Mouse (Mus musculus): ENCODE data around the gene Parvg. TPM values are rescaled to one million over a fixed set of nuclear protein-coding genes. Genes with fewer than 3 reads are reported as not detected.

Gene Parvg
- polyA plus RNA-seq, 1 experiment: 0.39 TPM

DNA sequence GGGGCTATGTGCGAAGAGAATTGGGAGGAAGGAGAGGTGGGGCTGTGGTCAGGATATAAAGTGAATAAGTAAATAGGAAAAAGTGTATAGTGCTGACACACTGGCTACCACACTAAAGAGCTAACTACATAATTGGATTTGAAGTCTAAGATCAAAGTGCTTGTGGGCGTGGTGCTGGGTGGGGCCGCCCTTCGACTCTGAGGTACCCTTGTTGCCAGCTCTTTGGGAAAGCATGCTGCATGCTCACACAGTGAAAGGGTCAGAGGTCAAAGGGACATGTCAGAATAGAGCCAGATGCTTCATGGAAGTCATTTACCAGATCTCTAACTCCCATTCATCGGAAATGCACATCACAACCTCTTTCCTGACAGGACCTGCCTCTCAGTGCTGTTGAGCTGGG is 49.0 kb downstream of the Parvg start:
- Histone ChIP-seq H3K27ac (ENCODE audit: insufficient read depth, low read length) (no peak overlapping the region), H3K4me1 (ENCODE audit: control insufficient read depth, insufficient read depth, low read length) (no peaks in the 10 kb centered on the region), H3K4me3 (ENCODE audit: insufficient read depth, low read length) (no peak overlapping the region)
- TF ChIP-seq CTCF (IDR thresholded peaks at IDR 0.05; ENCODE audit: borderline replicate concordance, insufficient read depth, low read length): no peak
- TF ChIP-seq POLR2A (IDR thresholded peaks at IDR 0.05; ENCODE audit: low read depth, low read length): no peak

DNA sequence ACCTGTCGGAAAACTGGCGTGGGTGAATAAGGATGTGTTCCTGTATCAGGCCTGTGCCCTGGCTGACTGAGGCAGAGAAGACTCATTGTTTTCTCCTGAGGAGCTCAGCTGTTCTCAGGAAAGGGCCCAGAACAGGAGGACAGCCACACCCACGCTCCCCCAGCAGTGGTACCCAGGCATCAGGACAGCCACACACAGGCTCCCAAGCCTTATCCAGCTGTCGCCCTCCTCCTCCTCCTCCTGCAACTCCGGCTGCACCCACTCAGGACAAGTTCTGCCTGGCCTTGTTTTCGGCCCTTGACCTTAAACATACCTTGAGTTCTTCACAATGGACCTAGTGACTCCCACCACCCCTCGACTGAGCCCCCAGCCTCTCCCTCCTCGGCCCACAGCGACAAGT is 54.9 kb downstream of the Parvg start:
- no peak overlapping the region for H3K4me3 ChIP-seq (ENCODE audit: insufficient read depth, low read length)
- no peak overlapping the region for H3K27ac ChIP-seq (ENCODE audit: insufficient read depth, low read length)
- TF ChIP-seq POLR2A (IDR thresholded peaks at IDR 0.05; ENCODE audit: low read depth, low read length) (no peak), CTCF (IDR thresholded peaks at IDR 0.05; ENCODE audit: borderline replicate concordance, insufficient read depth, low read length) (no peak)
- no peaks in the 10 kb centered on the region for H3K4me1 ChIP-seq (ENCODE audit: control insufficient read depth, insufficient read depth, low read length)

DNA sequence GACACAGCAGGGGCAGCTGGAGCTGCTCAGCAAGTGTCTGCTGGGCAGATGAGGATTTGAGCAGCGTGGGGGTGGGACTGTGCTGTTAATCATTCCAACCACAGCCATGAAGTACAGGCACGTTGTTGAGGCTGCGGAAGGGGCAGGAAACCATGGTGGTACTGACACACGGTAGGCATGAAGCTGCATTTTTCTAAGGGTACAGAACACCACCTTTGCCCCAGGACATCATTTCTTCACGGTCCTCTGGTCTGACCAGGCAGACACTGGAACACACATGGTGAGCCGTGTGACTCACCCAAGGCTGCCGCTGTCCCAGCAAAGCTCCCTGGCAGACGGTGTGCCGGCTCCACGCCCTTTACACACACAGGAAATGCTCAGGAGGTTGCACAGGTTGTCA is 56.4 kb downstream of the Parvg start:
- Histone ChIP-seq H3K4me3 (ENCODE audit: insufficient read depth, low read length) (no peak overlapping the region), H3K4me1 (ENCODE audit: control insufficient read depth, insufficient read depth, low read length) (no peaks in the 10 kb centered on the region), H3K27ac (ENCODE audit: insufficient read depth, low read length) (no peak overlapping the region)
- TF ChIP-seq CTCF (IDR thresholded peaks at IDR 0.05; ENCODE audit: borderline replicate concordance, insufficient read depth, low read length) (no peak), POLR2A (IDR thresholded peaks at IDR 0.05; ENCODE audit: low read depth, low read length) (no peak)

DNA sequence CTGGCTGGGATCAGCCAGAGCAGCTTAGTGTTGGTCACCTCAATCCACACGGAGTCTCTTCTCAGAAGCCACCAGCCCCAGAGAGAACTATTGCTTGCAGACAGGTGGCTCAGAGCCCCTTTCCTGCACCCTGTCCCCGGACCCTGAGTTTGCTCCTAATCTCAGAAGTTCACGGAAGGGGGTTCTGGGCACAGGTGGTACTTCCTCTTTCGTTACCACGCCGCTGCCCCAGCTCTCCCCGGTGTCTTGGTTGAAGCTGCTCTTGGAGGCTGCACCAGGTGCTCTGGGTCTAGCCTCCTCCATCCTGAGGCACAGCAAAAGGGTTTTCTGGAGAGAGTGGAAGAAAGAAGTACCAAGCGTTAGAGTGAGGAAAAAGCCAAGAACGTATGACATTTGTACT is 60.2 kb downstream of the Parvg start:
- H3K4me3 ChIP-seq (ENCODE audit: insufficient read depth, low read length): no peak overlapping the region
- TF ChIP-seq CTCF (IDR thresholded peaks at IDR 0.05; ENCODE audit: borderline replicate concordance, insufficient read depth, low read length): no peak
- no peak for TF ChIP-seq POLR2A (IDR thresholded peaks at IDR 0.05; ENCODE audit: low read depth, low read length)
- H3K27ac ChIP-seq (ENCODE audit: insufficient read depth, low read length): no peak overlapping the region
- no peaks in the 10 kb centered on the region for H3K4me1 ChIP-seq (ENCODE audit: control insufficient read depth, insufficient read depth, low read length)

DNA sequence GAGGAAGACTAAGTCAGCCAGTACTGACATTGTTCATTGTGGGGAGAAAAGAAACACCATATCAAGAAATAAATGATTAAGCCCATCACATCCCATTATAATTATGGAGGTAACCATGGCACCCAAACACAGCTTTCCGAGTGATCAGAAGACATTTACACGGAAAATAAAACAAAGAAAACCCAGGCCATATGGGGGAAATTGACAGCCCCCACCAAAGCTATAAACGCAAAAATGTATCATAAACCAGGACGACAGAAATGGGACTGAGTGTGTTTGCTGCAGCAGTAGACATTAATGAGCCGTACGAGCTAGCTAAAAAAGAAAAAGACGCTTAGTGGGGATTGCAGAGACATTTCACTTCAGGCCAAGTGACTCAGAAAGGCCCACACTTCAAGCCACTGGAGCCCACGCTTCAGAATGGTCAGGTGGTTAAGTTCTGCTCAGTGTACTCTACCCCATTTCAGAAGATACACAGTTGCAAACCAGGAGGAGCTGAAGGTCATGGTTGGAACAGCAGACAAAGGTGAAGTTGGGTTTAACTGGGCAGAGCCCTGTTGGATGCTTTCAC is 62.3 kb downstream of the Parvg start:
- no peaks in the 10 kb centered on the region for H3K4me1 ChIP-seq (ENCODE audit: control insufficient read depth, insufficient read depth, low read length)
- no peak for TF ChIP-seq POLR2A (IDR thresholded peaks at IDR 0.05; ENCODE audit: low read depth, low read length)
- no peak for TF ChIP-seq CTCF (IDR thresholded peaks at IDR 0.05; ENCODE audit: borderline replicate concordance, insufficient read depth, low read length)
- no peak overlapping the region for H3K4me3 ChIP-seq (ENCODE audit: insufficient read depth, low read length)
- H3K27ac ChIP-seq (ENCODE audit: insufficient read depth, low read length): no peak overlapping the region

DNA sequence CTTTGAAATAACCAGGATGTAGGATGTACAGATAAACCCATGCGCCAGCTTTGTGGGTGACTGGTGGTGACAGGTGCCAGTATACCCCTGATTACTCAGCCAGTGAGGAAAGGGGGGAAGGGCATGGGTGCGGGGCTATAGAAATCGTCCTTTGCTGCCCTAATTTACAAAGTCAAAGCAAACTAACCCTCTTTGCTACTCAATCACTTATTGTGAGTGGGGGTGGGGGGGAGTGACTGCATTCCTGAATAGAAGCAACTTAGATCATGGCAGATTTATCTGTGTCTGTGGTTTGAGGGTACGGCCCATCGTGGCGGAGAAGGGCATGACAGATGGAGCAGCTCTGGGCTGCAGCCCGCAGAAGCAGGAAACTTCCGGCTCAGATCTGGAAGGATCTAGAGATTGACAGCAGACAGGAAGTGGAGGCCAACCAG is 64.9 kb downstream of the Parvg start:
- Histone ChIP-seq H3K4me3 (ENCODE audit: insufficient read depth, low read length) (no peak overlapping the region), H3K27ac (ENCODE audit: insufficient read depth, low read length) (no peak overlapping the region), H3K4me1 (ENCODE audit: control insufficient read depth, insufficient read depth, low read length) (no peaks in the 10 kb centered on the region)
- TF ChIP-seq POLR2A (IDR thresholded peaks at IDR 0.05; ENCODE audit: low read depth, low read length) (no peak), CTCF (IDR thresholded peaks at IDR 0.05; ENCODE audit: borderline replicate concordance, insufficient read depth, low read length) (no peak)

DNA sequence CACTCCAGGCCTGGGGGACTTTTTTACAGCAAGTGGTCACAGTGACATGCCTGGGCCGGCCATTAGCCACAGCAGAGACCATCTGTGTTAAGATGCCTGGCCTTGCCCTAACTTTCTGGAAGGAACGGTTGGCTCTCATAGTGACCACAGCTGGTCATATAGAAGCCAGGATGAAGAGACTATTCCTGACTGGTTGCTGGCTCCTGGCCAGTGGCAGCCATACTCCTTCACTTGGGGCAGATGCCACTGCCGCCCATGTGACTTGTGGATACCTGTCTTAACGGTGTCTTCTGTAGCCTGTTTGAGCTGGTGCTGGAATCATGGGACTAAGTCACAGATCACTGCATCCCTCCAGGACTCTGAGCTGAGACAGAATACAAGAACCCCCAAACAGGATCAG is 68.3 kb downstream of the Parvg start:
- Histone ChIP-seq H3K27ac (ENCODE audit: insufficient read depth, low read length) (no peak overlapping the region), H3K4me1 (ENCODE audit: control insufficient read depth, insufficient read depth, low read length) (no peaks in the 10 kb centered on the region), H3K4me3 (ENCODE audit: insufficient read depth, low read length) (no peak overlapping the region)
- TF ChIP-seq CTCF (IDR thresholded peaks at IDR 0.05; ENCODE audit: borderline replicate concordance, insufficient read depth, low read length) (no peak), POLR2A (IDR thresholded peaks at IDR 0.05; ENCODE audit: low read depth, low read length) (no peak)

Other genes starting within 250 kb of the Parvg start
- 1.0 and 3.6 TPM in 2 replicates for gene Sult4a1, start 218.3 kb upstream of the Parvg start, polyA plus RNA-seq (2011; ENCODE audit: insufficient read length, low read depth, missing spikeins)
- gene Pnpla5, start 200.9 kb upstream of the Parvg start, polyA plus RNA-seq (2011; ENCODE audit: insufficient read length, low read depth, missing spikeins): not detected in 2 replicates
- not detected in 2 replicates for gene Pnpla3, start 156.2 kb upstream of the Parvg start, polyA plus RNA-seq (2011; ENCODE audit: insufficient read length, low read depth, missing spikeins)
- gene Samm50, start 131.8 kb upstream of the Parvg start, polyA plus RNA-seq (2011; ENCODE audit: insufficient read length, low read depth, missing spikeins): 69.0 and 70.7 TPM in 2 replicates
- gene Parvb, start 92.0 kb upstream of the Parvg start, polyA plus RNA-seq (2011; ENCODE audit: insufficient read length, low read depth, missing spikeins): 4.2 and 12.6 TPM in 2 replicates
- 0.35 TPM in 1 of 2 replicates, not detected in the other for gene Shisal1, start 123.1 kb downstream of the Parvg start, polyA plus RNA-seq (2011; ENCODE audit: insufficient read length, low read depth, missing spikeins)
- 5.9 and 8.1 TPM in 2 replicates for gene Rtl6, start 233.8 kb downstream of the Parvg start, polyA plus RNA-seq (2011; ENCODE audit: insufficient read length, low read depth, missing spikeins)

Data from embryonic fibroblast, embryonic 13.5 days (primary cell).